Mouse (Mus musculus): ENCODE data around the gene Ccdc28b. TPM values are rescaled to one million over a fixed set of nuclear protein-coding genes. Genes with fewer than 3 reads are reported as not detected.

Gene Ccdc28b
- polyA plus RNA-seq, 1 experiment: 89.1 TPM

DNA sequence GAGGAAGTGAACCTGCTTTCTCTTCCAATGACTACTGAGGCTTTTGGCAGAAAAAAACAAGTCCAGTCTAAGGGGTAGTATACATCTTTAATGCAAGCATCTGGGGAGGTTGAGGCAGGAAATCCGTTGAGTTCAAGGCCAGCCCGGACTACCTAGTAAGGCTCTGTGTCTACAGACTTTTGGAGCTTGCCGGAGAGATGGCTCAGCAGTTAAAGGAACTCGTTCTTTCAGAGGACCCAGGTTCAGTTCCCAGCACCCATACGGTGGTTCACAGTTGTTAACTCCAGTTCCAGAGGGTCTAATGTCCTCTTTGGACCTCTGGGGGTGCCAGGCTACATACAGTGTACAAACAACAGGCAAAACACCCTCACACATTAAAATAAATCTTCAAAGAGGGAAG lies 5.7 kb downstream of the Ccdc28b start:
- TF ChIP-seq POLR2A (IDR thresholded peaks at IDR 0.05; ENCODE audit: extremely low read depth, insufficient read depth, low read length) (no peak), CTCF (IDR thresholded peaks at IDR 0.05; ENCODE audit: extremely low read depth, insufficient read depth, low read length) (no peak)
- Histone ChIP-seq H3K4me1 (ENCODE audit: control insufficient read depth, insufficient read depth, low read length) (peaks cover 8% of the 10 kb centered on the region), H3K4me3 (ENCODE audit: insufficient read depth, low read length) (peak overlapping the region; percentile 62), H3K27ac (ENCODE audit: insufficient read depth, low read length) (0 out of 2 replicates have a peak overlapping the region, but pooled peaks have one; percentile 76)

- Histone ChIP-seq H3K27ac (ENCODE audit: insufficient read depth, low read length) (no peak overlapping the region), H3K4me1 (ENCODE audit: control insufficient read depth, insufficient read depth, low read length) (peaks cover 4% of the 10 kb centered on the region), H3K4me3 (ENCODE audit: insufficient read depth, low read length) (no peak overlapping the region)
- no peak for TF ChIP-seq POLR2A (IDR thresholded peaks at IDR 0.05; ENCODE audit: extremely low read depth, insufficient read depth, low read length)
- no peak for TF ChIP-seq CTCF (IDR thresholded peaks at IDR 0.05; ENCODE audit: extremely low read depth, insufficient read depth, low read length)
These were observed 6.6 kb downstream of the Ccdc28b start for GRCm38 (mm10) chr4:129617121-129617641.

DNA sequence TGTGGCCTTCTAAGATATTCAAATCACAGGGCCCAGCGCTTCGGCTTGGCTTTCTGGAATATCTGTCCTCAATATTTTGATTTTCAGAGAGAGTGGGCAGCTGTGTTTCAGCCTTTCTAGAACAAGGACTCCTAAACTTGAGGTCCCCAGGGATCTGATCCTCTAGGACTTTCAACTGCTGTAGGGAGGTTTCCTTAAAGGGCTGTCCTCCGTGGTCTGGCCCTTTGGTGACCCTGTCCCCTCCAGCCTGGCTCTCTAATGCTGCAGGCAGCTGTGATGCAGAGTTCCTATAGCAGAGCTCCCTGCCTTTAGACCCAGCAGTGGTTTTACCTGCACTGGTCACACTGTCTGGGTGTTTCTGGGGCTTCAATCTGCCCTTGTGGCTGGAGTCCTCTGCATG lies 7.1 kb downstream of the Ccdc28b start:
- Histone ChIP-seq H3K27ac (ENCODE audit: insufficient read depth, low read length) (no peak overlapping the region), H3K4me1 (ENCODE audit: control insufficient read depth, insufficient read depth, low read length) (peaks cover 3% of the 10 kb centered on the region; the same call in 1 of the 2 replicates), H3K4me3 (ENCODE audit: insufficient read depth, low read length) (no peak overlapping the region)
- TF ChIP-seq CTCF (IDR thresholded peaks at IDR 0.05; ENCODE audit: extremely low read depth, insufficient read depth, low read length) (no peak), POLR2A (IDR thresholded peaks at IDR 0.05; ENCODE audit: extremely low read depth, insufficient read depth, low read length) (no peak)

- 0 out of 2 replicates have a peak, but pooled peaks have one; percentile 16 for TF ChIP-seq POLR2A (IDR thresholded peaks at IDR 0.05; ENCODE audit: extremely low read depth, insufficient read depth, low read length)
- TF ChIP-seq CTCF (IDR thresholded peaks at IDR 0.05; ENCODE audit: extremely low read depth, insufficient read depth, low read length): no peak
- H3K4me1 ChIP-seq (ENCODE audit: control insufficient read depth, insufficient read depth, low read length): no peaks in the 10 kb centered on the region
These were observed 7.9 kb downstream of the Ccdc28b start for GRCm38 (mm10) chr4:129615801-129616290.

DNA sequence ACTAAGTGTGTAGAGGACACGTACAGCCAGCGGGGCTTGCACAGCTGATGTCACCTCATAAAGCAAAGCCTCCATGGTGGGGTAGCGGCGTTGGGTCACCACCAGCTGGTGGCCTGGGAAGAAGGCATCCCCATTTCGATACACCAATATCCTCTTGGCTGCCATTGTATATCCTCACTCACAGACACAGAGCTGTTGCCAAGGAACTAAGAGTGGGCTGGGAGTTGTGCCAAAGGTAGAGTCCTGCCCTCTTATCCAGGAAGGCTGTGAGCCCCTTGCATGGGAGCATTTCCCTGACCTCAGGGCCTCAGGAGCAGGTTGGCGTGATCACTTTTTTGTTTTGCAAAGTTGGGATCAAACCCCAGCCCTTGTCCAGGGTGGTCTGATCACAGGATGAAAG lies 9.7 kb downstream of the Ccdc28b start, which contains the start of gene Dcdc2b:
Dcdc2b (minus strand) TSS at position 165 of the 400 bp plus-strand sequence.
- no peak within 1 kb of the TSS for H3K27ac ChIP-seq (ENCODE audit: insufficient read depth, low read length)
- 0 out of 2 replicates have a peak, but pooled peaks cover 1% of the 10 kb centered on the region for H3K4me1 ChIP-seq (ENCODE audit: control insufficient read depth, insufficient read depth, low read length)
- TF ChIP-seq CTCF (IDR thresholded peaks at IDR 0.05; ENCODE audit: extremely low read depth, insufficient read depth, low read length) (no peak), POLR2A (IDR thresholded peaks at IDR 0.05; ENCODE audit: extremely low read depth, insufficient read depth, low read length) (no peak)
- H3K4me3 ChIP-seq (ENCODE audit: insufficient read depth, low read length): no peak within 1 kb of the TSS

More at GRCm38 (mm10) chr4:129615801-129616290, 7.9 kb downstream of the Ccdc28b start:
- no peak overlapping the region for H3K27ac ChIP-seq (ENCODE audit: insufficient read depth, low read length)
- no peak overlapping the region for H3K4me3 ChIP-seq (ENCODE audit: insufficient read depth, low read length)

GRCm38 (mm10) chr4:129610472-129610871 lies 13.3 kb downstream of the Ccdc28b start:
- Histone ChIP-seq H3K4me3 (ENCODE audit: insufficient read depth, low read length) (no peak overlapping the region), H3K4me1 (ENCODE audit: control insufficient read depth, insufficient read depth, low read length) (0 out of 2 replicates have a peak, but pooled peaks cover 1% of the 10 kb centered on the region), H3K27ac (ENCODE audit: insufficient read depth, low read length) (no peak overlapping the region)
- TF ChIP-seq POLR2A (IDR thresholded peaks at IDR 0.05; ENCODE audit: extremely low read depth, insufficient read depth, low read length) (no peak), CTCF (IDR thresholded peaks at IDR 0.05; ENCODE audit: extremely low read depth, insufficient read depth, low read length) (no peak)

DNA sequence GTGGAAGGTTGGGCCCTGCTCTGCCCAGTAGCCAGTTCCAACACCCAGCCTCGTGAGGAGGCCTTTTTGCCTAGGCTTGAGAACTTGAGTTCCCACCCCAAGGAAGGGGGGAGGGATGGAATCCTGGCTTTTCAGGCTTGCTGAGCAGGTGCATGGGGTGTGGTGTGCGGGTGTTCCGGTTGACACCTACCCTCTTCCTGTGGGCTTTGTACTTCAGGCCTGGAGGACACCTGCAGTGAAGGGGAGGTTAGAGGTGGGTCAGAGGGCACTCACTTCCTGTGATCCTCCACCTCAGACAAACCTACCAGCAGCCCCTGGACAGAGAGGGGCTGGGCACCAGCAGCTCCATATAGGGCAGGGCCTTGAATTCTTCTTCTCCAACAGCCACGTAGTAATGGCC lies 13.7 kb downstream of the Ccdc28b start:
- H3K27ac ChIP-seq (ENCODE audit: insufficient read depth, low read length): no peak overlapping the region
- 0 out of 2 replicates have a peak, but pooled peaks cover 1% of the 10 kb centered on the region for H3K4me1 ChIP-seq (ENCODE audit: control insufficient read depth, insufficient read depth, low read length)
- TF ChIP-seq POLR2A (IDR thresholded peaks at IDR 0.05; ENCODE audit: extremely low read depth, insufficient read depth, low read length) (0 out of 2 replicates have a peak, but pooled peaks have one; percentile 3), CTCF (IDR thresholded peaks at IDR 0.05; ENCODE audit: extremely low read depth, insufficient read depth, low read length) (no peak)
- H3K4me3 ChIP-seq (ENCODE audit: insufficient read depth, low read length): no peak overlapping the region

- TF ChIP-seq POLR2A (IDR thresholded peaks at IDR 0.05; ENCODE audit: extremely low read depth, insufficient read depth, low read length): no peak
- TF ChIP-seq CTCF (IDR thresholded peaks at IDR 0.05; ENCODE audit: extremely low read depth, insufficient read depth, low read length): no peak
- Histone ChIP-seq H3K4me1 (ENCODE audit: control insufficient read depth, insufficient read depth, low read length) (0 out of 2 replicates have a peak, but pooled peaks cover 1% of the 10 kb centered on the region), H3K27ac (ENCODE audit: insufficient read depth, low read length) (0 out of 2 replicates have a peak overlapping the region, but pooled peaks have one; percentile 13), H3K4me3 (ENCODE audit: insufficient read depth, low read length) (no peak overlapping the region)
These were observed 14.6 kb downstream of the Ccdc28b start for GRCm38 (mm10) chr4:129609139-129609631.

GRCm38 (mm10) chr4:129608426-129609025 lies 15.2 kb downstream of the Ccdc28b start:
- peak overlapping the region; percentile 19 for H3K27ac ChIP-seq (ENCODE audit: insufficient read depth, low read length)
- H3K4me1 ChIP-seq (ENCODE audit: control insufficient read depth, insufficient read depth, low read length): 0 out of 2 replicates have a peak, but pooled peaks cover 1% of the 10 kb centered on the region
- H3K4me3 ChIP-seq (ENCODE audit: insufficient read depth, low read length): no peak overlapping the region
- TF ChIP-seq CTCF (IDR thresholded peaks at IDR 0.05; ENCODE audit: extremely low read depth, insufficient read depth, low read length): peak; percentile 93
- peak; percentile 73; the same call in 1 of the 2 replicates for TF ChIP-seq POLR2A (IDR thresholded peaks at IDR 0.05; ENCODE audit: extremely low read depth, insufficient read depth, low read length)

Data from cortical plate, adult 2 months (tissue).